Mouse (Mus musculus) heart, embryonic 13.5 days (tissue): ENCODE measurements at regions not wholly inside any gene's neighbourhood (a gene's known extent, or its start where the extent isn't known, plus 50 kb on each side); places are given as distances from the start of the nearest gene placed in this dataset.

Experiments used
- ATAC-seq: fragments of 200-750 bp; cut with Nextera tagmentation; 2 replicates; pipeline ENCODE4 v1.8.0; 2017; ENCODE audit warnings: moderate TSS enrichment; ENCODE audit not compliant: insufficient number of reproducible peaks, low FRiP score, low TSS enrichment; ENCODE audit errors: extremely low read depth
- H3K27ac ChIP-seq: fragments of 300-500 bp; sonication (generic); replicated peaks from 2 replicates; pipeline ENCODE4 v1.5.1; 2015; ENCODE audit warnings: moderate library complexity, mild to moderate bottlenecking, inconsistent platforms
- H3K27me3 ChIP-seq: fragments of 300-500 bp; sonication (generic); replicated peaks from 2 replicates; pipeline ENCODE4 v1.6.1; 2015; ENCODE audit warnings: mild to moderate bottlenecking, inconsistent platforms
- H3K36me3 ChIP-seq: fragments of 300-500 bp; sonication (generic); 2 replicates; pipeline ENCODE4 v1.6.1; 2015; ENCODE audit warnings: mild to moderate bottlenecking, inconsistent platforms
- H3K4me1 ChIP-seq: fragments of 300-500 bp; sonication (generic); 2 replicates; pipeline ENCODE4 v1.6.1; 2015; ENCODE audit warnings: inconsistent platforms
- H3K4me2 ChIP-seq: fragments of 300-500 bp; sonication (generic); 2 replicates; pipeline ENCODE4 v1.6.1; 2015; ENCODE audit warnings: inconsistent platforms, mild to moderate bottlenecking, moderate library complexity
- H3K4me3 ChIP-seq: fragments of 300-500 bp; sonication (generic); 2 replicates; pipeline ENCODE4 v1.5.1; 2015; ENCODE audit warnings: moderate library complexity, mild to moderate bottlenecking, inconsistent platforms
- H3K9ac ChIP-seq: fragments of 300-500 bp; sonication (generic); 2 replicates; pipeline ENCODE4 v1.6.1; 2015; ENCODE audit warnings: inconsistent platforms, mild to moderate bottlenecking, moderate library complexity
- H3K9me3 ChIP-seq: fragments of 300-500 bp; sonication (generic); 2 replicates; pipeline ENCODE4 v1.6.1; 2016; ENCODE audit warnings: inconsistent platforms
- WGBS: fragments of 180-500 bp; shearing (Covaris S2); methylation state at CpG from one replicate; pipeline ENCODE4 v1.1.7; 2015; ENCODE audit warnings: mixed read lengths; 5-methylcytosine and 5-hydroxymethylcytosine counted together

DNA sequence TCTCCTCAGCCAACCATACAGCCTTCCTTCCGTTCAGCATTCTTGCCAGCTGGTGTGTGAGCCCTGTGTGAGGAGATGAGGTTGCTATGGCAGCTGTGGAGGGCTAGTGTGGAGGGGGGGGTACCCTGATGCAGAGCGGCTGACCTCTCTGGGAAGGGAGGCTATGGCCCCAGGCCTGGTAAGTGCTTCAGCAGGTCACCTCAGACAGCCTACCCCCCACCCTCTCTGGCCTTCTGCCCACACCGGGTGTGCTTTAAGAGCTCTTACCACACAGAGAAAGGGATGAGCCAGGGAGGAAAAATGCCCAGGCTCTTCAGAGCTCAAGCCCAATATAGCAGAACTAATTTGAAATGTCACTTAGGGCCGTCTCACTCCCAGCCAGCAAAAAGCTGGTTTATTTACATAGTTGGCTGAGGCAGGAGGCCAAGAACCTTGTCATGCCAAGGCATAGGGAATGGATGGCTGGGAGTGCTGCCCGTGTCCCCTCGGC is 69.1 kb upstream of the Pja1 start:
- no peak for ATAC-seq

DNA sequence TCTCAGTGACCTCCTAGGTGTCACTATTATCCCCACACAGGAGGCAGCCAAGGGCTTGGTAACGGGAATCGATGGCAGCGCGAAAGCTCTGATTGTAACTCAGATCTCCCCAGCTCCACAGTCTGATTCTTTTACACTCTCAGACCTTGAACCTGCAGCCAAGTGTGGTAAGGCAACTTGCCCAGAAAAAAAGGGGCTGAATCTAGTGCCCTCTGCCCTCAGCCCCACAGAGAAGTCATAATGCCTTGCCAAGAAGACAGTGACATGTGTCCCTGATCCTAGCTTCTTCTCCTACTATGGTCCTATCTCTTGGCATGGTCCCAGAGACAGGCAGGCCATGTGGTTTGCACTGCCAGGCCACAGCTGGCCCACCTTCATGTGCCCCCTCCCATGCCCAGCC is 68.6 kb upstream of the Pja1 start:
- no peak overlapping the region for H3K4me2 ChIP-seq
- peaks cover 50% of the 10 kb centered on the region for H3K27me3 ChIP-seq
- no peaks in the 10 kb centered on the region for H3K9me3 ChIP-seq
- no peak overlapping the region for H3K4me3 ChIP-seq
- no peak overlapping the region for H3K9ac ChIP-seq
- H3K4me1 ChIP-seq, result peaks cover 6% of the 10 kb centered on the region
- H3K36me3 ChIP-seq, result no peaks in the 10 kb centered on the region
- H3K27ac ChIP-seq, result no peak overlapping the region
- 83% methylated on average over 4 of the region's 4 CpGs for WGBS
- ATAC-seq, result no peak

More for the DNA sequence above, 69.1 kb upstream of the Pja1 start:
- Histone ChIP-seq H3K4me1 (peaks cover 6% of the 10 kb centered on the region), H3K27me3 (peaks cover 48% of the 10 kb centered on the region), H3K9ac (no peak overlapping the region), H3K27ac (no peak overlapping the region), H3K4me2 (no peak overlapping the region), H3K36me3 (no peaks in the 10 kb centered on the region), H3K9me3 (no peaks in the 10 kb centered on the region), H3K4me3 (no peak overlapping the region)
- WGBS, result 46% methylated on average over 5 of the region's 6 CpGs

GRCm38 (mm10) chrX:99537814-99538213 is 66.7 kb upstream of the Pja1 start:
- Histone ChIP-seq H3K9me3 (no peaks in the 10 kb centered on the region), H3K27ac (no peak overlapping the region), H3K9ac (no peak overlapping the region), H3K36me3 (no peaks in the 10 kb centered on the region), H3K27me3 (peaks cover 59% of the 10 kb centered on the region), H3K4me2 (no peak overlapping the region), H3K4me1 (peaks cover 6% of the 10 kb centered on the region), H3K4me3 (no peak overlapping the region)
- WGBS, result 56% methylated on average over 4 of the region's 4 CpGs
- ATAC-seq, result no peak

DNA sequence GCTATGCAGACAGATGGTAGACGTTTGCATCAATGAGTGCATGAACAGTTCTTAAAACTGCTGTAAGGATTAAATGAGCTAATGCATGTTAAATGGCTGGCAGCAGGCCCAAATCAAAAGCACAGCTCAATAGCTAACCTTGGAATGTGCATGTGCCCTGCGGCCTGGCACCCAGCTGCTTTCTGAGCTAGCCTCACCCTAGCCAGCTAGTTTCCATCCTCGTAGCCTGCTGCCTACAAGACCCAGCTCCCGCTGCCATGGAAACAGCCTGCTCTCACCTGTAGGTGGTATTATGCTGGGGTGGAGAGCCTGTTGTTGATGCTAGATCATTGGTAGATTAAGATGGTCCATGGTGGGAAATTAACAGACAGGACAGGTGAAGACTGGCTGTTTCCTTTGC is 63.8 kb upstream of the Pja1 start:
- H3K9ac ChIP-seq, result no peak overlapping the region
- peaks cover 72% of the 10 kb centered on the region for H3K27me3 ChIP-seq
- H3K9me3 ChIP-seq, result no peaks in the 10 kb centered on the region
- WGBS, result 65% methylated on average over 4 of the region's 4 CpGs
- ATAC-seq, result no peak
- H3K4me3 ChIP-seq, result no peak overlapping the region
- no peak overlapping the region for H3K4me2 ChIP-seq
- H3K27ac ChIP-seq, result no peak overlapping the region
- peaks cover 4% of the 10 kb centered on the region for H3K4me1 ChIP-seq
- no peaks in the 10 kb centered on the region for H3K36me3 ChIP-seq

DNA sequence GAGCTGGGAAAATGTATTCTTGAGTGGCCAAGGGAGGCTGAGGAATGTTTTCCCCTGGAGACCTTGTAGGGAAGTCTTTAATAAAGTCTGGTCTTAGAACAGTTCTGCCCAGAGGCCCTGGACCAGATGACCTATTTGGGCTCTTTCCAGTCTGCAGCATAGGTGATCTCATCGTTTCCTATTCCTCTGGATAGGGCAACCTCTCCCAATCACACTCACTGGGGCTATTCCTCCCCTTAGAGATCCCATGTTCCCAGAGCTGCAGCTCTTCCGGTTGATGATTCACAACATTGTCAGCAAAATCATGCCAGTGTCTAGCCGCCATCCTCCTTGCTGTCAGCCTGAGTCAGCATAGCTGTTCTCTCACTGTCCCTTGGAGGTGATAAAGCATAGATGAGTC is 60.1 kb upstream of the Pja1 start:
- Histone ChIP-seq H3K27me3 (peaks cover 81% of the 10 kb centered on the region), H3K36me3 (no peaks in the 10 kb centered on the region), H3K4me1 (no peaks in the 10 kb centered on the region; the same call in 1 of the 2 replicates), H3K9me3 (no peaks in the 10 kb centered on the region), H3K9ac (no peak overlapping the region), H3K4me2 (no peak overlapping the region), H3K27ac (no peak overlapping the region), H3K4me3 (no peak overlapping the region)
- WGBS, result 42% methylated on average over 3 of the region's 3 CpGs
- no peak for ATAC-seq

DNA sequence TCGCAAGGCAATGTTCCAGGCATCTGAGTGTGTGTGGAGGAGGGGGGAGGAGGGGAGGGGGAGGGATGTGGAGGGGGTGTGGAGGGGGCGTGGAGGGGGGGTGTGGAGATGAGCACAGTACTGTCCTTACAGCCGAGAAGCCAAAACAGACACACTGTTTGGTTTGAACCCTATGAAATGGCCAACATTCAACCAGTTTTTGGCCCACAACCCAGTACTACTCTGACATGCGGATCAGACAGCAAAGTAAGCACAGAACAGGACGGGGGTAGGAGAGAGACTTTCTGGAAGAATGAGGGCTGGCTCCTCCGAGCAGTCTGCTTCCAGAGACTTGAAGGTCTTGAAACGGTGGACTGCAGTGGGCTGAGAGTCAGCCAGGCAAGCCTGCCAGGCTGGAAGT is 59.4 kb upstream of the Pja1 start:
- 0 out of 2 replicates have a peak overlapping the region, but pooled peaks have one; percentile 36 for H3K27ac ChIP-seq

DNA sequence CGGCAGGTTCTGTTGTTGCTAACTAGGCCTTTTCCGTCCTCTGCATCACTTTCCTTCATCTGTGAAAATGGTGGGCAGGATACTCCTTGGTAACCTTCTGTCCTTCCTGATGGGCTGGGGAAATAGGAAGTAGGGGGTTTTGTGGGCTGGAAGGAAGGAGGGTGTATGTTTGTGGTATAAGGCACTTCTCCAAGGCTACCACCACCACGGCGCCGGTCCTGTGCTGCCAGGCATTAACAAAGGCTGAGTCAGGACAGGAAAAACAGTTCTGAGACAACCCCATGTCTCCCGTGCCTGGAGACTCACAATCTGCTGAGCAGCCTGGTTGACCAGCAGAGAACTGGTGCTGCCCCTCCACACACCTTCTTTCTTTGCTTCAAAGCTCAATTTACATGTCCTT is 52.2 kb upstream of the Pja1 start:
- Histone ChIP-seq H3K9me3 (no peaks in the 10 kb centered on the region), H3K27me3 (peaks cover 83% of the 10 kb centered on the region), H3K9ac (no peak overlapping the region), H3K4me1 (no peaks in the 10 kb centered on the region), H3K4me3 (no peak overlapping the region), H3K36me3 (no peaks in the 10 kb centered on the region), H3K27ac (no peak overlapping the region), H3K4me2 (no peak overlapping the region)
- no peak for ATAC-seq
- 18% methylated on average over 6 of the region's 6 CpGs for WGBS

More for the DNA sequence above, 59.4 kb upstream of the Pja1 start:
- Histone ChIP-seq H3K4me3 (no peak overlapping the region), H3K4me2 (no peak overlapping the region), H3K36me3 (no peaks in the 10 kb centered on the region), H3K9ac (no peak overlapping the region), H3K4me1 (no peaks in the 10 kb centered on the region; the same call in 1 of the 2 replicates), H3K27me3 (peaks cover 82% of the 10 kb centered on the region), H3K9me3 (no peaks in the 10 kb centered on the region)
- no peak for ATAC-seq
- 48% methylated on average over 6 of the region's 7 CpGs for WGBS

DNA sequence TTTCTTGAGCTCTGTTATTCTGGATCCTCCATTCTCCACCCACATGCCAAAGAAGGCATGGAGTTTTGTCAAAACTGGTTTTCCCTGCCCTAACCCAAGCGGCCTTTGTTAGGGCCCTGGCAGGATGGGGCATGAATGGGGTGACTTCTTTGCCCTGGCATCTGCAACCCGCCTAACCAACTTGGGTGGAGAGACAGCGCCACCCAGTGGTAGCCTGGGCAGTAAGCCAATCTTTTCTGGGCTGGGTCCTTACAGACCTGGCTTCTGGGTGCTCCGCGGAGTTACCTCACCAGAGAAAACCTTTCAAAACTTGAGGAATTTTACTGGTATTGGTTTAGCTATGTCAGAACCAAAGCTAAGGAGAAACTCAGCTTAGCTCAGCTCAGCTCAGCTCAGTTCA is 51.8 kb upstream of the Pja1 start:
- no peak for ATAC-seq
- Histone ChIP-seq H3K4me2 (no peak overlapping the region), H3K4me3 (no peak overlapping the region), H3K27me3 (peaks cover 81% of the 10 kb centered on the region), H3K36me3 (no peaks in the 10 kb centered on the region), H3K9ac (no peak overlapping the region), H3K4me1 (no peaks in the 10 kb centered on the region), H3K27ac (no peak overlapping the region), H3K9me3 (no peaks in the 10 kb centered on the region)
- 22% methylated on average over 5 of the region's 5 CpGs for WGBS

GRCm38 (mm10) chrX:99522289-99522688 is 51.2 kb upstream of the Pja1 start:
- H3K9ac ChIP-seq, result no peak overlapping the region
- 46% methylated on average over 11 of the region's 11 CpGs for WGBS
- ATAC-seq, result no peak
- no peak overlapping the region for H3K4me2 ChIP-seq
- no peaks in the 10 kb centered on the region for H3K36me3 ChIP-seq
- no peak overlapping the region for H3K4me3 ChIP-seq
- peaks cover 78% of the 10 kb centered on the region for H3K27me3 ChIP-seq
- no peaks in the 10 kb centered on the region for H3K4me1 ChIP-seq
- H3K27ac ChIP-seq, result no peak overlapping the region
- no peaks in the 10 kb centered on the region for H3K9me3 ChIP-seq

- no peak overlapping the region for H3K9ac ChIP-seq
- no peak overlapping the region for H3K4me2 ChIP-seq
- no peaks in the 10 kb centered on the region for H3K4me1 ChIP-seq
- peaks cover 79% of the 10 kb centered on the region for H3K27me3 ChIP-seq
- H3K4me3 ChIP-seq, result no peak overlapping the region
- H3K27ac ChIP-seq, result no peak overlapping the region
- ATAC-seq, result no peak
- no peaks in the 10 kb centered on the region for H3K9me3 ChIP-seq
- WGBS, result 56% methylated on average over 7 of the region's 7 CpGs
- H3K36me3 ChIP-seq, result no peaks in the 10 kb centered on the region
These were observed 50.8 kb upstream of the Pja1 start for GRCm38 (mm10) chrX:99521866-99522265.
